Mouse (Mus musculus) MEL-GATA-1-ER (cell line): Measurements from ENCODE around the gene Vangl2.

Experiments used
- DNase-seq: peaks from one replicate; pipeline ENCODE4 v3.0.0-alpha.2; 2012; ENCODE audit warnings: low read depth; ENCODE audit errors: extremely low read depth

Vangl2 gene

DNA sequence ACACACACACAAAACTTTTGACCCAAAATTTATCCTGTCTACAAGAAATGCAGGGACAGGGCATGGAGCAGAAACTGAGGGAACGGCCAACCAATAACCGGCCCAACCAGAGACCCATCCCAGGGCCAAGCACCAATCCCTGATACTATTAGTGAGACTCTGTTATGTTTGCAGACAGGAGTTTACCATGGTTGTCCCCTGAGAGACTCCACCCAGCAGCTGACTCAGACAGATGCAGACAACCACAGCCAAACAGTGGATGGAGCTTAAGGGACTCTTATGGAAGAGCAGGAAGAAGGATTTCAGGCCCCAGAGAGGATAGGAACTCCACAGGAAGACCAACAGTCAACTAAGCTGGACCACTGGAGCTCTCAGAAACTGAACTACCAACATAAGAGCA lies 1.7 kb upstream of the Vangl2 start:
- no peak for DNase-seq

DNA sequence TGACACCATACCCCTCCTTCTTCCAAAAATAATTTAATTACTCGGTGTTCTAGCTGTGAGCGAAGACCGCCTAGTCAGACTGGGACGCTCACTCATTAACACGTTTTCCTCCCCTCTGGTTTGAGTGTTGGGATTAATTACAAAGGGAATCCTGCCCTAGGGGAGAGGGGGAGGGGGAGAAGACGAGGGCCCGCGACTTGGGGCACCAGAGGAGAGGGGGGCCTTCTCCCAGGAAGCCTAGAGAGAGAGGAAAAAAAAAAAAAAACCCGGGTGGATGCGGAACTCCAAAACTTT lies 488 bp downstream of the Vangl2 start:
- no peak for DNase-seq

DNA sequence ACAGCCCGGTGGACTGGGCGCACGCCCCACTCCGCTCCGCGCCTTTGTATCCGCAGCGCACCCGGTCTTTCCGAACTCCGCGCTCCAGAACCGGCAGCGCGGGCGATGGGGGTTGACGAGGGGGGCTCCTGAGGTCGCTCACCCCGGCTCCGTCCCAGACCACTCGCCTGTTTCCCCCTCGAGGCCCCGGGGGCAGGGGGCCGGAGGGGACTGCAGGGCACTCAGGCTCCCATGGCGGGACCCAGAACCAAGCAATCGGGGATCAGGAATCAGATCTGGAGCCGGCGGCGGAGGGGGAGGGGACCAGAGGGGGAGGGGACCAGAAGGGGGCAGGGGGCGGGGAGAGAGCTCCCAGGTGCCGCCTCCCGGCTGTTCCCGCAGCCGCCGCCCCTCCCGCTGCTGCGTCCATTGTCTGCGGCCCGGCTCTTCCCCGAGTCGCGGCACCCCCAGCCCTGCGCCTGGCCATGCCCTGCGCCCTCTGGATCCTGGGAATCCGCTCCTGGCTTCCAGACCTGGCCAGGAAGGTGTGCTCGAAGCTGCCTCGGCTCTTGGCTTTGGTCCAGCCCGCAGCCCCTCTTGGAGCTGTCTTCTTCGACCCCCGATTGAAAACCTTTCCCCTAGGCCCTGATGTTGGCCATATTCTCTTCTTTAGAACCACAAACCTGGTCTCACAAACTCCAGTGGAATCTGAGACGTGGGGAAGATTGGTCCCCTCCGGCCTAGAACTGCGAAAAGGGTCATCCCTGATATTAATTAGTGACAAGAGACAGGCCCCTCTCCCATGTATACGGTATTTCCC lies 1.0 kb downstream of the Vangl2 start:
- no peak for DNase-seq

DNA sequence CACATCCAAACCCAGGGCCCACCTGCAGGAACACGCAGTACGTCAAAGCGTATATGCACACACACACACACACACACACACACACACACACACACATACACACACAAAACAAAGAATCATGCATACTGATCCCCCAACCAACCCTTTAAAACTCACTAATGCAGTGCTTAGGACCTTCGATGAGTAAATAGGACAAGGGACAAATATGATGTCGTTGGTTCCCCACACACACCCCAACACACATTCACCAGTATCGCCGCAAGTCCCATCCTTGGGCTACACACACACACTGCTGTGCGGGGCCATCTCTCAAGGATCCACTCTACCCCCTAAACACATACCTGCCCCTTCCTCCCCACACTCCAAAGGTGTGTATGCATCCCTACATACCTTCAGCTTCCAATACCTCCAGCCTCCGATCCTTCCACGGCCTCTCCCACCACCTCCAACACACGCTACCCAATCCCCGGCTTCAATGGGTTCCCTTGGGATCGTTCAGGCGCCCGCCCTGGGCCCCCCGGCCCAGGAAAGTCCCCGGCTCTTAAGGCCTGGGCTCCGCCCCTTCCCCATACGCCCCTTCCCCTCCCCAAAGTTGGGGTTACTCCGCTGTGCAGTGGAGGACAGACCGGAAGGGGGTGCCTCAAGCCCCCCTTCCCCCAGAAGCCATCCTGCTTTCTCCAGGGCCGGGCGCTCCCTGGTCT lies 1.9 kb downstream of the Vangl2 start:
- DNase-seq = no peak

DNA sequence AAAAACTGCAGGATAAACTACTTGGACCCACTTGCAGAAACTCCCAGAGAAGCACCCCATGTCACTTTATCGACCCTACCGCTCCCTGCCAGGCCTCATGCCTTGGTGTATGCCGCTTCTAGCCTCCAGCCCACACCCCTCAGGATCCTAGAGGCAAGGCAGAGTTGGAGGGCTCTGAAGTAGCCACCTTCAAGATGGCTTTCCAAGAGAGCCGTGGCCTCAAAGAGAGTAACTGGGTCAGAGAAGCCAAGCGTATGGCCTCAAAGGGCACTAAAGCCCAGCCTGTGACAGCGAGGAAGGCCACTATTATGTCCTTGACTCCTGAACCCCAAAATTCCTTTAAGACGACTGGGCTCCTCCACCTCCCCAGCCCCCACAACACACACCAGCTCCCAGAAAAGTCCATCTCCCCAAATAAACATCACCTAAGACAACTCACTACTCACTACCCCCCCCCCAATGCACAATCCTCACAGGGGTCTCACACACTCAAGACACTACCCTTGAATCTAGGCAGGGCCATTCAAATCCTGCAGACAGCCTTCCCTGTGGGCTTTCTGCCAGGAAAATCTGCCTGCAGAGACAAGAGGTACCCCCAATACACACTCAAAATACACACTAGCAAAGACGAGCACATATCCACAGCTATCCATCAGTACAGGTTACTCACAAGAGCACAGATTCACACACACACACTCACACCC lies 2.9 kb downstream of the Vangl2 start:
- no peak for DNase-seq

DNA sequence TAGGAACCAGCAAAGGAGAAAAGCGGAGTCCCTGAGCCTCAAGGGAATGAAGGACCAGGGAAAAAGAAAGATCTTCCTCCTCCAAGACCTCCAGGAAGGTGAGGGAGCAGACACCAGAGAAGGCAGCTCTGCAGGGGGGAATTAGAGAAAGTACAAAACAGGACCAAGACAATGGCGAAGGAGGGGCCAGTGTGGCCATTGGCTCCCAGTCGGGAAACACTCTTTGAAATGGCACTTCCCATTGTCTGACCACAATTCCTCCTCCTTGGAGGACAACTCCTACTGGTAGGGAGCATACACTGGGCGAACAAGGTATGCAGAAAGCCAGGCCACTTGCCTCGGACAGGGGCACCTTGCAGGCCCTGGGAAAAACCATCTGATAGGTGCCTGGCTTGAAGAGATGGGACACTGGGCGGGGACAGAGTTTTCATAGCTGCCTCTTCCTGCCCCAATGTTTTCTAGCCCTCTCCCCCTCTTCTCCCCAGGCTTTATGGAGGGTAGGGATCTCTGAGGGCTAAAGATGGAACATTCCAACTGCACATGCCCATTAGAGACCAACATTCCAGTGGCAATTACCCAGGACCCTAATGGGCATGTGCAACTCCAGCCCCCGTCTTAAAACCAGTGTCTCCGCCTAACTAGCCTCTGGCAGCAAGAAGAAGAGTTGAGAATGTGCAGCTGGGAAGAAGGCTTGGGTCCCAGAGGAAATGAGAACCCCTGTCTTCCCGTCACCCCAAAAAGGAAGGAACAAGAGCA lies 3.9 kb downstream of the Vangl2 start:
- no peak for DNase-seq

DNA sequence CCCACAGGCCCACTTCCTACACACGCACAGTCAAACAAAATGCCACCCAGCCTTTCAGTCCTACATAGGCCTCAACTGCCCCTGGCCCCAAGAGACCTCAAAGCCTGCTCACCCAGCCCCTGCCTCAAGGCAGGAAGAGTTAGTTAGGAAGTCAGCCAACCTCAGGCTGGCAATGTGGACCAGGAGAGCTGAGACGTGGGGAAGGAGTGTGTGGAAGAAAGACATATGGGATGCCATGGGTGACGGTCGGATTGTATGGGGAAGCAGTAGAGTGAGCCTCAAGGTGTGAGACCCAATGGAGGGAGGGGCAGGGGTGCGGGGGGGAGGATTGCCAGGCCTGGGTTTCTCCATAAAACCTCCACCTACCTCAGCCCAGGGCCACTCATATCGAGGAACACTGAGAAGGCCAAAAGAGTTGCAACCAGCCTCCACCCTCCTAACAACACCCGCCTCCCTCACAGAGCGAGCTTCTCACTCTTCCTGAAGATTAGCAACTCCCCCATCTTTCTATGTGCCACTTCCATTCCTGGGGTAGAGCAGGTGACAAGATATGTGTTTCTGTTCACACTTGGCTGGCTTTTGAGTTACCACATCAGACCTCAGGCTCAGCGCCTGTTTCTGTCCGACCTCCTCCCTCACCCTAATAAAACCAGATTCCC lies 8.3 kb downstream of the Vangl2 start:
- DNase-seq = no peak

DNA sequence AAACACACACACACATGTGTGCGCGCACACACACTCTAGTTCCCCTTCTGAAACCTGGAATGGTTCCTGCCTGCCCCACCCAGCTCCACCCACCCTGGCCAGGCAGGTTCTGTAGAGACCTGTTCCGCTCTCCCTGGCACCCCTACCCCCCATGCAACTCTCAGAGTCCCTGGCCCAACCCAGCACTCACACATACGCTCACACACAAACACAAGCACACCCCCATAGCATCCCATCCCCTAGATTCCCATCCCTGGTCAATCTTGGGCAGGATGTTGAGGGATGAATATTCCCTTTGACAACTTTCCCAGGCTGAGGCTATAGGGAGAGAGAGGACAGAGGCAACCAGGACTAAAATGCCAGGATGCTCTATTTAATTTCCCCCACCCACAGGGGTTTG lies 8.9 kb downstream of the Vangl2 start:
- no peak for DNase-seq

DNA sequence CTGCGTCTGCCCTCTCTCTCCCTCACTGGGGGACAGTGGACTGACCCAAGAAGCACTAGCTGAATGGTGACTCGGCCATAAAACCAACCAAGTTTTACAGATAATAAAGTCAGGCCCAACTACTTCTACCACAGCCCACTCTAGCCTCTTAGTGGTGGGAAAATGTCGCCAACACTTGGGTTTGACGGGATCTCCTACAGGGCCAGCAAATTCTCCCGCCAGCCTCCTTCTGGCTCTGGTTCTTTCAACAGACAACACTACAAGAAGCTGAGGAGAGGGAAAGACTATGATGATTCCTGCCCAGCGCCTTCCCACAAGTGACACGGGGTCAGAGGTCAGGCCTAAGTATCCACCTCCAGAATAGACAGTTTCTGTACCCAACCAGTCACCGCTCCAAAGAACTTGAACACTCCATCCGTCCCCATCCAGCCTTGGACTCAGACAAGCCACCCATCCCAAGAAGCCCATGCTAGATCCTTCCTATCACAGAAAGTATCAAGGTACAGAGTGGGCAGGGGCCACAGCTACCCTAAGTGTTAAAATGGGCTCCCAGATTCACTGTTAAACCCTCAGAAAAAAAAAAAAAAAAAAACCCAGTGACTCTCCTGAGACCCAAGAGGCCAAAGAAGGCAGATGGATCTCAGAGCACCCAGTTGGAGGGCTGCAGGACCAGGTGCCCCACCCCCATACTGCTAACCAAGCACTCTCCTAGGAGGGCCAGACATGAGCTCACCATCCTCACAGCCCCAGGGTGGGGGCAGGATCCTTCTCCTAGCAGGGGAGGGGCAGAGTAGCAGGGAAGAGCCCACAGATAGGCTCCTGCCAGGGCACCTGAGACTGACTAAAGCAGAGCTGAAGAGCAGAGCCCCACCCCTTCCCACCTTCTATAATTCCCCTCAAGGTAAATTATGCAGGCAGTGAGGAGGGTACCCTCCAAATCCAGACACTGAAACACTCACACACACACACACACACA lies 9.6 kb downstream of the Vangl2 start:
- no peak for DNase-seq

DNA sequence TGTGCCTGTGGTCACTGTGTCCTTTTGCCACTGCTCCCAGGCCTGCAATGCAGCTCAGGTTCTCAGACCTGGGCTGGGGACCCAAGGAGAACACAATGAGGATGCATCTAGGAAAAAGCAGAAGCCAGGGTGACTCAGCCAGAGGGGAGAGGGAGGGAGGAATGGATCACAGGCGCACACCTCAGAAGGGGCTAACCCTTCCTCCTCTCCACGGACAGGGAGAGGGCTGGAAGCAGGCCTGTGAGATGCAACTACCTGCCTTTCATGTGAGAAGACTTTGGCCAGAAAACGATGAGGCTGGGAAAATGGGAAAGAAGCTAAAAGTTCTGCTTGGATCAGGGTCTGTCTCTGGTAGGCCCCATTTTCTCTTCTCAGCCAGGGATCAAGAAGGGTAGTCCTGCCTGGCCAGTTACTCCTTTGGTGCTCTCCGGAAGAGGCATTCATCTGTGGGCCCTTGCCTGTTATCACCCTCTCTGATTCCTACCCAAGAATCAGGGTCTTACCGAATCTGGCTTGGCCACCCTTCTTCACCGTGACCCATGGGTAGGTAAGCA lies 10.7 kb downstream of the Vangl2 start:
- no peak for DNase-seq

DNA sequence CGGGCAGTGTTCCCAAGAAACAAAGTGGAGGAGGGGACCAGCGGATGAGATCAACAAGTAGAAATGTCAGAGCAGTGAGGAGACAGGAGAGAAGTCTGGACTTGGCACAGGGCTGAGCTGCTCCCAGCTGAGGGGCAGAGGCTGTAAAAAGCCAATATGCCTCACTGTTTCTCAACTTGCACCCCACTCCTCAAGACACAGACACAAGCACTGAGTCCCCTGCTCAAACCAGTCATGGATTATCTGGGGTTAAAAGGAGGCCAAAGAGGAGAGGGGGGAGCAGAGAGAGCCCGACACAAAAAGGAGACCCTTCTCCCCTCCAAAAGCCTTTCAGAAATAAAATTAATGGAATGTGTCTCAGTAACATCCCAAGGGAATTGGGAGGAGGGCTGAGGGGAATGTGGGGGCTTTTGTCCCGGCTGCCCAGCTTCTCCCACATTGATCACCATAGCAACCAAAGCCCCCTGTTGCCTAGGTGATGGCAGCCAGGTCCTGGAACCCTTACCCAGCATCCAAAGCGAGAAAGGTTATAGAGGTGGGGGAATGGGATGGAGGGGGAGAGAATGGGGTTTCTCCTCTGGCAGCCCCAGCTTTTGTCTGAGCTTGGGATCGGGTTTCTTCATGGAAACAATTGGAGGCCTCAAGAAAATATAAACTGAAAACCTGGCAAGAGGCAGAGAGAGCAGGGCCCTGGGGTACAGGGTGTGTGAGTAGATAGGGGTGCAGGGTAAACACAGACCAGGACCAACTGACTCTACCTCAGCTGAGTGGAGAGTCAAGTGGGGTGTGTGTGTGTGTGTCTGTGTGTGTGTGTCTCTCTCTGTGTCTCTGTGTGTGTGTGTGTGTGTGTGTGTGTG lies 11.4 kb downstream of the Vangl2 start:
- no peak for DNase-seq

DNA sequence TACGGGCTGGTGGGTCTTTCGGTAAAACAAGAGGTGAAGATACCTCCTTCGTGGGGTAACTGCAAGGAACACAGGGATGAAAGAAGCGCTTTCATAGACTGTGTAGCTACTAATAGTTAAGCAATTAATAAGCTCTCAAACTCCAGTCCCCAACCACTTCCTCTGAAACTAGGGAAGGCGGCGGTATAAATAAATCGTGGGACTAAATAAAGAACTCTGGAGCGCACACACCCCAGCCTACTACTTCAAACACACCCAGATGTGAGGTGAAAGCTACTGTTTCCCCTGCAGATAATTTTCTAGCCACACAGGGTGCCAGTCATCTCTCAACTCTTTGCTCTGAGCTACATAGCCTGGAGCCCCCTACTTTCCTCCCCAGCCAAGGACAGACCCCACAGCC lies 12.2 kb downstream of the Vangl2 start:
- no peak for DNase-seq

DNA sequence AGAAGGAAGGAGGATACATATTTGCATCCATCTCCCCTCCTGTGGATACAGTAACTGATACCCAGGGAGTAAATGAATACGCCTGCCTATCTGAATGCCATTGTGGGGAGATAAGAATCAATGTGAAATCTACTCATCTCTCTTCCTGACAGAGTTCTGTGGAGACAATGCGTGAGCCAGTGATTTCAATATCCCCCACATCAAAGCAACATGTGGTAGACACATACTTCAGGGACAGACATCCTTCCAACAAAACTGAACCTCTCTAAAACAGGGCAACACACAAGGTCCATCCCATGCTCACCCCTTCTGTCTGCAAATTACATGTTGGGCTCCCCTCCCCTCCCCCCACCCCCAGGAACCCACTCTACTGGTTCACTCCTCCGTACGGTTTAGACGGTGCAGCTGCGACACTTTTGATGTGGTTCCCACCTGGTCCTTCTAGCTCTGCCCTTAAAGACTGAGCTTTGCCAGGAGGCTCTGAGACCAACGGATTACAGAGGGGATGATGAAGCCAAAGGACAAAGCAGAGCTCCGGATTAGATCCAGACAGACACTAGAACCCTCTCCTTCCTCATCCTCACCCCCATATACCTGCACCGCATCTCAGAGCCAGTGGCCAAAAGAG lies 12.8 kb downstream of the Vangl2 start:
- no peak for DNase-seq

DNA sequence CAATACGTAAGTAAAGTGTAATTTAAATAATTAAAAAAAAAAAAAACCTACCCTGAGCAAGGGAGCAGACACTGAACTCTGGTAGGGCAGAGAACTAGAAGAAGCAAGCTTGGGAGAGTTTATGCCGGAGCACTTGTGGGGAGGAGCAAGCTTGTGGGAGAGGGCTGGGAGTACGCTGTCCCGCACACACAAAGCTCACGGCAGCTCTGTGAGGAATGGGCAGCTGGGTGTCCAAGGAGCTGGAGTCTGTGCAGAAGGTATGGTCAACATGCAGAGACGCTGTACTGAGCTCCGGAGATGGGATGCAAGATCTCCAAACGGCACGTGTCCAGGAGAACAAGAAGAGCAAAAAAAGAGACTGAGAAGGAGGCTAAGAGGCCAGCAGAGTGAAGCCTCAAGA lies 13.5 kb downstream of the Vangl2 start:
- DNase-seq = no peak

DNA sequence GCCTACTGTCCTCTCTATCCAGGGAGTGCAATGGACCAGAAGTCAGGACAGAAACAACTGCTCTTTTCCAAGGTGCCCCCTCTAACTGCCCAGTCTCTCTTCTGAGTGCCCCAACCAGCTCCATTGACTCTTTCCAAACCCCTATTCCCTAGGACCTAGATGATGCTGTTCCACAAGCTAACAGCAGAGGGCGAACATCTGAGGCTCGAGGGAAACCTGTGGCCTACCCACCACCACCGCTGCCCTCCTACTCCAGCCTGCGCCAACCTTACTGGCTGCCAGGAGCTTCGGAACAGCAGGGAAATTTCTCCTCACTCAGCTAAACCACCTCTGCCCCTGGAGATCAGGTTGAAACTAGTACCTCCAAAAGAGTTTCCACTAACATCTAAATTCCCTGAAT lies 16.2 kb downstream of the Vangl2 start:
- DNase-seq = no peak

DNA sequence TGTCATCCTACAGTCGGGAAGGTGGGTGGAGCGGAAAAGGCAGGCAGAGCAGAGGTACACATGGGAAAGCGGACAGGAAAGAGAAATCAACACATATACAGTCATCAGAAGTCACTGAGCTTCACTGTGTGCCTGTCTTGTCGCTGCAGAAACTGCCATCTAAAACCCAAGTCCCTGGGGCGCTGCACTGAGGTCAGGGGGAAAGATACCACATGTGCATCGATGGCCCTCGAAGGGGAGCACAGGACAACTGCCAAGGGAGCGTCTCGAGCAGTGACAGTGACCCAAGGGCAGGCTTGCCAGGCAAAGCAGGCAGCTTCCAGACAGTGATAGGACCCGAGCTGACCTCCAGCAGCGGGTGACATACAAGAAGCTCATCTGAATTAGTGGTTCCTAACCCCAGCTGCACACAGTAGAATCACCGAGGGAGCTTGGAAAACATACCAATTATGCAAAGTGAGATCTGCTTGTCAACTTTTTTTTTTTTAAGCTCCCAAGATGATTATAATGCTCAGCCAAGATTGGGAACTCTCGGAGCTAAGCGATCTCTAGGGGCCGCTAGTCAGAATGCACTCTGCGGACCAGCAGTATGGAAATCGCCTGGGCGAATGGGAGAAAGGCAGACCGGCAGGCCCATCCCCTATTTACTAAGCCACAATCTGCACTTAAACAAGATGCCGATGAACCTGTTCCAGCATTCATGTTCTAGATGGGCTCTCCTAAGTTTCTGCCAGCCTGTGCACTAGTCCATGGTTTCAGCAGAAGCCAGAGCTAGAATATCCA lies 18.0 kb downstream of the Vangl2 start:
- DNase-seq = no peak

DNA sequence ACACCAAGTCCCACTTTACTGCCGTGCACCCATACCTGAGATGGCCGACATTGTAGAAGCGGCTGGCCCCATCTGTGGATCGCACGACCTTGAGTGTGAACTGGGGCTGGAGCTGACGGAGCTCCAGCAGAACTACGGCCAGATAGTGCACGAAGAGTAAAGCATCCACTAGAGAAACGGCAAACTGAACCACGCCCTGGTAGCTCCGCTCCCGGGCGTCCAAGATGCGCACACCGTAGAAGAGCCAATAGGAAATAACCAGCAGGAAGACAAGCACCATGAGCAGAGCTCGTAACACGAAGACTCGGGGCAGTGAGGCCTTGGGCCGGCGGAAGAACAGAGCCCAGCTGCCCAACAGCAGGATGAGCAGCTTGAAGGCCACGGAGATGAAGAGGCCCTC lies 18.8 kb downstream of the Vangl2 start:
- DNase-seq = no peak

DNA sequence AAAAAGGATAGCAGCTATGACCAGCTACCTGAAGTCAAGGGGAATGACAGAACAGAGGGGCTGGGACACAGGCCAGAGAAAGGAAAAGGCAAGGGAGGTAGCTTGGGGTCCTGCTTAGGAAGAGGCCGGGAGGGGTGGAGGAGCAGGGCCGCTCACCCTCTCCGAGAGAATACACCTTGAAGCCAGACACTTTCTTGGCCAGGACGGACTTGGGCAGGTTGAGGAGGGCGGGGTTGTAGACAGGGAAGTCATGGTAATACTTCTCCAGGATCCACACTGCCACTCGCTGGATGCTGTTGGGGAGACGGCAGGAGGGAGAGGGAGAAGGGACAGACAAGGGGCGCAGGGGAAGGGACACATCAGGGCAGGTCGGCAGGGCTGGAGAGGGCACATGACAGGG lies 19.9 kb downstream of the Vangl2 start:
- DNase-seq = no peak
